Mouse (Mus musculus): ENCODE measurements around the gene Ccdc106.
A peak's percentile ranks its signal among the peaks of the same experiment; 100 is the strongest.
"Not testable (repeated sequence)": the region's sequence is repeated elsewhere in the genome, so short reads cannot be mapped to it uniquely, and the experiment has no call there.

The Ccdc106 gene

GRCm38 (mm10) chr7:5052931-5053343 is 32.6 kb downstream of the Ccdc106 start:
- DNase-seq: peak; percentile 53

GRCm38 (mm10) chr7:5053456-5054179 is 33.3 kb downstream of the Ccdc106 start:
- peak; percentile 50 to 57 for DNase-seq

GRCm38 (mm10) chr7:5056651-5057263 is 36.4 kb downstream of the Ccdc106 start:
- DNase-seq: peak; percentile 78 to 80

GRCm38 (mm10) chr7:5057381-5057780 is 37.0 kb downstream of the Ccdc106 start:
- DNase-seq: peak in 1 of 2 experiments; percentile 28

GRCm38 (mm10) chr7:5057804-5058203 is 37.5 kb downstream of the Ccdc106 start:
- DNase-seq: peak; percentile 21 to 30

- DNase-seq: peak in 1 of 2 experiments; percentile 33
Measured at GRCm38 (mm10) chr7:5058631-5059030, 38.3 kb downstream of the Ccdc106 start.

GRCm38 (mm10) chr7:5059421-5059820 is 39.1 kb downstream of the Ccdc106 start:
- DNase-seq: peak in 1 of 2 experiments; percentile 26

GRCm38 (mm10) chr7:5060239-5060731 is 39.9 kb downstream of the Ccdc106 start:
- peak; percentile 95 to 96 for DNase-seq

- DNase-seq: peak; percentile 100
Measured at GRCm38 (mm10) chr7:5060944-5061773, 40.8 kb downstream of the Ccdc106 start.

- DNase-seq: peak; percentile 99
Measured at GRCm38 (mm10) chr7:5061774-5062359, 41.5 kb downstream of the Ccdc106 start, which contains the start of gene U2af2. TSS of gene U2af2 (plus strand) at chr7:5062143.

- DNase-seq: peak; percentile 77 to 85
Measured at GRCm38 (mm10) chr7:5062360-5063001, 42.1 kb downstream of the Ccdc106 start.

- no peak for DNase-seq
Measured at GRCm38 (mm10) chr7:5064886-5065285, 44.5 kb downstream of the Ccdc106 start.

GRCm38 (mm10) chr7:5073586-5073985 is 53.2 kb downstream of the Ccdc106 start:
- no peak for DNase-seq

GRCm38 (mm10) chr7:5074984-5075383 is 54.6 kb downstream of the Ccdc106 start:
- no peak for DNase-seq

GRCm38 (mm10) chr7:5076931-5077330 is 56.6 kb downstream of the Ccdc106 start:
- no peak for DNase-seq

- not testable (repeated sequence) for DNase-seq
Measured at GRCm38 (mm10) chr7:5079365-5080009, 59.1 kb downstream of the Ccdc106 start.

GRCm38 (mm10) chr7:5080010-5080751 is 59.8 kb downstream of the Ccdc106 start, which contains the start of gene Epn1:
TSS of gene Epn1 (plus strand) at chr7:5080235.
- DNase-seq: peak; percentile 98 to 99

- no peak for DNase-seq
Measured at GRCm38 (mm10) chr7:5080815-5081214, 60.5 kb downstream of the Ccdc106 start.

- DNase-seq: no peak
Measured at GRCm38 (mm10) chr7:5081241-5081640, 60.9 kb downstream of the Ccdc106 start.

- DNase-seq: no peak
Measured at GRCm38 (mm10) chr7:5081939-5082338, 61.6 kb downstream of the Ccdc106 start.

Measured in cerebellum, postnatal 10 days (tissue).